Mouse (Mus musculus) midbrain, postnatal 0 days (tissue): ENCODE results near the gene Spink8. TPM values are rescaled to one million over a fixed set of nuclear protein-coding genes. Genes with fewer than 3 reads are reported as not detected.

ENCODE experiments used
- ATAC-seq: fragments of 200-750 bp; cut with Nextera tagmentation; 2 replicates; pipeline ENCODE4 v1.8.0; 2017; ENCODE audit warnings: moderate number of reproducible peaks, mild to moderate bottlenecking, moderate TSS enrichment, moderate library complexity; ENCODE audit not compliant: low FRiP score
- DNase-seq: peaks from one replicate; pipeline ENCODE4 v3.0.0-alpha.2; 2015; ENCODE audit warnings: low spot score
- H3K27ac ChIP-seq: fragments of 300-500 bp; sonication (generic); 2 replicates; pipeline ENCODE4 v1.5.1; 2014; ENCODE audit warnings: low read depth, mild to moderate bottlenecking, low read length, mixed read lengths
- H3K27me3 ChIP-seq: fragments of 300-500 bp; sonication (generic); 2 replicates; pipeline ENCODE4 v1.6.1; 2014; ENCODE audit warnings: low read length, control low read depth, mixed read lengths; ENCODE audit not compliant: insufficient read depth
- H3K36me3 ChIP-seq: fragments of 300-500 bp; sonication (generic); 2 replicates; pipeline ENCODE4 v1.6.1; 2014; ENCODE audit warnings: low read length, control low read depth, mixed read lengths; ENCODE audit not compliant: insufficient read depth
- H3K4me1 ChIP-seq: fragments of 300-500 bp; sonication (generic); 2 replicates; pipeline ENCODE4 v1.6.1; 2014; ENCODE audit warnings: mild to moderate bottlenecking, control low read depth, antibody characterized with exemption, low read length, mixed read lengths; ENCODE audit not compliant: insufficient read depth
- H3K4me2 ChIP-seq: fragments of 300-500 bp; sonication (generic); 2 replicates; pipeline ENCODE4 v1.6.1; 2014; ENCODE audit warnings: low read depth, mild to moderate bottlenecking, low read length, mixed read lengths; ENCODE audit not compliant: poor library complexity, severe bottlenecking
- H3K4me3 ChIP-seq: fragments of 300-500 bp; sonication (generic); 2 replicates; pipeline ENCODE4 v1.5.1; 2014; ENCODE audit warnings: low read depth, mild to moderate bottlenecking, low read length, moderate library complexity
- H3K9ac ChIP-seq: fragments of 300-500 bp; sonication (generic); replicated peaks from 2 replicates; pipeline ENCODE4 v1.6.1; 2014; ENCODE audit warnings: mild to moderate bottlenecking, low read length, moderate library complexity, mixed read lengths; ENCODE audit not compliant: poor library complexity, severe bottlenecking
- H3K9me3 ChIP-seq: fragments of 300-500 bp; sonication (generic); 2 replicates; pipeline ENCODE4 v1.6.1; 2016; ENCODE audit warnings: low read length, control low read depth
- CTCF ChIP-seq: IDR thresholded peaks from 2 replicates; pipeline ENCODE4 v1.5.1; 2016; ENCODE audit warnings: antibody characterized with exemption, mild to moderate bottlenecking
- WGBS: fragments of 180-500 bp; shearing (Covaris S2); extraction: QIAGEN DNeasy Blood & Tissue Kit; methylation state at CpG from one replicate; pipeline ENCODE4 v1.1.7; 2014; 5-methylcytosine and 5-hydroxymethylcytosine counted together
- polyA plus RNA-seq: library from polyadenylated mRNA; unstranded; fragments of >200 nt; fragmentation: Nextera tagmentation; extraction: Ambion mirVana; gene quantifications from 2 replicates; pipeline ENCODE4 v1.2.1, GENCODE M21; 2015
- total RNA-seq: library from RNA; depleted of rRNA; stranded (reverse); fragments of >200 nt; gene quantifications from 2 replicates; pipeline ENCODE4 v1.2.3, GENCODE M21; 2014

Spink8 gene
- total and polyA plus RNA-seq, 2 experiments from 2014 or later, result not detected

DNA sequence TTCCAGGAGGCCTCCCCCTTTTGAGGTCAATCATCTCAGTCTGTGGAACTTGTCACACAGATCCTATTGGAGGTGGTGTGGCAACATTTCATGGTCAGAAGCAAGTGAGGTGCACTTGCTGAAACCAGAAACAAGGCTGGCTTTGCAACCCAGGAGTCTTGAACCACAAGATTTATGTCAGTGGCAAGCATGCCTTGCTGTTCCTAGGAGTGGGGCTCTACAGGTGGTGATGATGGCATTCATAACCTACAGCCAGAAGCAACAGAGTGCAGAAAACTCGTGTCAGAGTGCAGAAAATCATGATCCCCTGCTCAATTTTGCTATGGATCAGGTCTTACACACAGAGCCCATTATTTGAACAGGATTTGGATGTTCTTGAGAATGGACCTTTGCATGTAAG is 5.8 kb upstream of the Spink8 start:
- H3K4me3 ChIP-seq, result no peak overlapping the region
- no peaks in the 10 kb centered on the region for H3K27me3 ChIP-seq
- no peak for TF ChIP-seq CTCF
- H3K4me1 ChIP-seq, result no peaks in the 10 kb centered on the region
- H3K27ac ChIP-seq, result no peak overlapping the region
- H3K9me3 ChIP-seq, result no peaks in the 10 kb centered on the region
- no peaks in the 10 kb centered on the region for H3K36me3 ChIP-seq
- no peak overlapping the region for H3K9ac ChIP-seq
- H3K4me2 ChIP-seq, result no peak overlapping the region
- 42% methylated on average over 1 of the region's 1 CpGs for WGBS
- no peak for DNase-seq
- no peak for ATAC-seq

DNA sequence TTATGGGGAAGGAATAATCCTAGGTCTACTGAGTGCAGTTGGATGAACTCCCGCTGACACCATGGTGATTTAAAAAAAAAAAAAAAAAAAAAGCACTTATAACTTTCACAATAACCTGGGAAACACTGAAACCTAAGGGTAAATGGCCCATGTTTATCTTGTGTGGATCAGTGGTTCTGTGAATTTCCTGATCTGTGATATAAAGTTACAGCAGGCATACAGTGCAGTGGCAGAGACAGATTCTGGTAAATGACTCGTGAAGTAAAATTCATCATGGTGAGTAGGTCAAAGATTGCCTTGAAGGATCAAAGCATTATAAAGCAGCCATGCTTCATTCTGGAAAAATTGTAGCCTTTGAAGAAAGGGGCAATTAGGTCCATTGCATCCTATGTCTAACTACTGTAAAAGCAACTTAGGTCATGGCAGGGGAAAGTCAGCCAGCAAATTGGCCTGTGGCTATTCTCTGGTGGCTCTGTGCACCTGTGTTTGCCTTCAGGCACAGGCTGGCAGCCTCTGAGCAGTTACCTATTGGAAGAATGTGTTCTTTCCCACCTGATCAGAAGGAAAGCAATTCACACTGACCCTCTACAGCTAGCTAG is 5.3 kb upstream of the Spink8 start:
- no peak for ATAC-seq
- DNase-seq, result no peak
- Histone ChIP-seq H3K27ac (no peak overlapping the region), H3K9me3 (no peaks in the 10 kb centered on the region), H3K4me3 (no peak overlapping the region), H3K4me1 (no peaks in the 10 kb centered on the region), H3K36me3 (no peaks in the 10 kb centered on the region), H3K4me2 (no peak overlapping the region), H3K9ac (no peak overlapping the region), H3K27me3 (no peaks in the 10 kb centered on the region)
- WGBS, result 81% methylated on average over 2 of the region's 2 CpGs
- no peak for TF ChIP-seq CTCF

DNA sequence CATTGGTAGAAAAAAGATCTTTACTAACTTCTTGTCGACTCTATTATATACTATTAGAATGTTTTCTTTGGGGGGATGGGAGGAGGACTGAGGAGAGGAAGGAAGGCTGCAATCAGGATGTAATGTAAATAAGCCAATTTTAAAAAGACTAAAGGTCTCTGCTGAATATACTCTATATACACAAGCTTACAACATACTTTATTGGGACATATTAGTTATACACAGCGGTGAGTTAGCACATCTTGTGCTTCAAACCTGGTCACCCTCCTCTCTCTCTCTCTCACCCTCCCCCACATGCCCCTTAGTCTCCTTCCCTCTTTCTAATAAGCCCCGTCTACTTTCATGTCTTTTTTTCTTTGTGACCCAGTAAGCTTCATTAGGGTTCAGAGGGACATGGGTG is 4.2 kb upstream of the Spink8 start:
- ATAC-seq (no peak), DNase-seq (no peak)
- Histone ChIP-seq H3K4me3 (no peak overlapping the region), H3K9ac (no peak overlapping the region), H3K36me3 (no peaks in the 10 kb centered on the region), H3K4me2 (no peak overlapping the region), H3K4me1 (no peaks in the 10 kb centered on the region), H3K27ac (no peak overlapping the region), H3K9me3 (no peaks in the 10 kb centered on the region), H3K27me3 (no peaks in the 10 kb centered on the region)
- 58% methylated on average over 3 of the region's 3 CpGs for WGBS
- no peak for TF ChIP-seq CTCF

DNA sequence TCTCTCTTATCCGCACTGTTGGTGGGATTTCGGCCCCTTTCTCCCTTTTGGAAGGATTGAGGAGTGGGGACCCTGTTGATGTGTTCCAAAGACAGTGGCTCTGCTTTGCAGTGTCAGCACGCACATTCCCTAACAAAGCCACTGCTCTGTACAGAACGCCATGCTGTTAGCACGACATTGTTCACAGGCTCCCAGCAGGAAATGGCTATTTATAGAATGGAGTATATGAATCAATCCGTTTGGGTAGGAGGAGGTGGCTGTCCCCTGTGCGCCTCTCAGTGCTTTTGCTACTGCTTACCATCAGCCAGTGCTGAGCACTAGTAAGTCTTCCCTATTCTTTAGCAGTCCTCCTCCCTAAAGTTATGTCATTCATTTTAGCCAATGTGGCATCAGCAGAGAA is 1.3 kb downstream of the Spink8 start:
- Histone ChIP-seq H3K9me3 (no peaks in the 10 kb centered on the region), H3K27me3 (no peaks in the 10 kb centered on the region), H3K4me1 (no peaks in the 10 kb centered on the region), H3K4me3 (no peak overlapping the region), H3K27ac (no peak overlapping the region), H3K36me3 (no peaks in the 10 kb centered on the region), H3K9ac (no peak overlapping the region), H3K4me2 (no peak overlapping the region)
- TF ChIP-seq CTCF, result no peak
- DNase-seq (peak; percentile 59), ATAC-seq (no peak)
- 34% methylated on average over 7 of the region's 7 CpGs for WGBS

DNA sequence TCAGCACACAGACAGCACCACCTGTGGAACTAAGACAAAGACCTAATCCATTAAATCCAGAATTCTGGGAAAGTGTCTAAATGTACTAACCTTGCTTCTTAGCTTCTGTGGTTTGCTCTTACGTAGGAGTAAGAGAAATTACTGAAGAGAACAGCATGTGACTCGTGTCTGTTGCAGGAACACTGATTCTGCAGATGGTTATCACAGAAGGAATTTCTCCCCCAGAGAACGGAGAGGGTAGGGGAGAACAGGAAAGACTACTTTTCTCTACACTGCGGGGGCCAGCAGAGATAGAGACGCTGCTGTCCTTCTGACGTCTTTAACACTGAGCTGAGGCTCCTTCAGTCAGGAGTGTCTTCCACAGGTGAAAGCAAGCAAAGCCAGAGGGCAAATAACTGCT is 4.3 kb downstream of the Spink8 start:
- Histone ChIP-seq H3K27ac (no peak overlapping the region), H3K4me2 (no peak overlapping the region), H3K27me3 (no peaks in the 10 kb centered on the region), H3K9ac (no peak overlapping the region), H3K36me3 (no peaks in the 10 kb centered on the region), H3K4me3 (no peak overlapping the region), H3K9me3 (no peaks in the 10 kb centered on the region), H3K4me1 (no peaks in the 10 kb centered on the region)
- WGBS, result 59% methylated on average over 6 of the region's 6 CpGs
- ATAC-seq (no peak), DNase-seq (no peak)
- TF ChIP-seq CTCF, result no peak

DNA sequence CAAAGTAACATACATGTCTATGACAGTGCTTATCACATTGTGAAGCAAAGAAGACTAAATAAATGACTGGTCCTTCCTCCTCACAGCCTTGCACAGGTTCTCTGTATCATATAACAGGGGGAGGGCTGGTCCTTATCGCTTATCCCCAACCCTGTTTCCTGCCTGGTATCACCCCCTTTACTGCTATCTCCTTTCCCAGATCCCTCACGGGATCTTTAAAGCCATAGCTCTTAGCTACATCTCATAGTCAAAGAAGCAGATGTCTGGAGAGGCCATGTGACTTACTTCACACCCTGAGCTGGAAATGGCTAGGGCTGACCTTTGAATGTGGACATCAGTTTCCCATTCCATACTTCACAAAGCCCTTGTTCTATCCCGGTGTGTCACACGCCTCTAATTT is 13.7 kb downstream of the Spink8 start:
- no peaks in the 10 kb centered on the region for H3K36me3 ChIP-seq
- no peak overlapping the region for H3K4me2 ChIP-seq
- no peak for TF ChIP-seq CTCF
- H3K9ac ChIP-seq, result no peak overlapping the region
- 75% methylated on average over 4 of the region's 4 CpGs for WGBS
- H3K27me3 ChIP-seq, result no peaks in the 10 kb centered on the region
- no peaks in the 10 kb centered on the region for H3K4me1 ChIP-seq
- no peak overlapping the region for H3K4me3 ChIP-seq
- DNase-seq, result no peak
- H3K9me3 ChIP-seq, result no peaks in the 10 kb centered on the region
- no peak for ATAC-seq
- no peak overlapping the region for H3K27ac ChIP-seq
